Mouse (Mus musculus): ENCODE measurements at regions not wholly inside any gene's neighbourhood (a gene's known extent, or its start where the extent isn't known, plus 50 kb on each side); places are given as distances from the start of the nearest gene placed in this dataset.
A peak's percentile ranks its signal among the peaks of the same experiment; 100 is the strongest.

DNA sequence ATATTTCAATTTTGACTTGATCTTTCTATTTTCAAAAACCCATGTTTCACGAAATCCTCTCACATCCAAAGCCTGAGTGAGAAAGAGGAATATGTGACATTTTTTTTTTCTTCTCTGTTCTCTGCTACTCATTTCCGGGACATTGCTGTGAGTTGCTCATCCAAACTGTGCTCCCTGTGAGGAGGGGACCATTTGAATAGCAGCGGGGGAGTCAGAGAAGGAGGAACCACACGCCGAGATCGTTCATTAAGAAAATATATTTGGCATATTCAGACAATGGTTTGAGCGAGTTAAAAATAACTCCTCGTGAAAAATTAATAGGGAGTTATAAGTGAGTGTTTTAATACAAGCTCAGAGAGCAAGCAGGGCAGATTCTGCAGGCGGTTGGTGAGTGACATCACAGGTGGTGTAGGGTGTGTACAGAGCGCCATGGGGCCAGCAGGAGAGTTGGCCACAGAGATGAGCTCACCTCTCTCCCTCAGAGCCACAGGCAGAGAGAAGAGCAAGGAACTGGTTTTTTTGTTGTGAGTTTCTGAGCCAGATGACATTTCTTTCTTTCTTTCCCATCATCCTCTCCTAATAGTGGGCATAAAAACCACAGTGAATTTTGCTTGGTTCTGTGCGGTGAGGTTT, 54.4 kb upstream of the Calcoco1 start:
- no peak for DNase-seq

DNA sequence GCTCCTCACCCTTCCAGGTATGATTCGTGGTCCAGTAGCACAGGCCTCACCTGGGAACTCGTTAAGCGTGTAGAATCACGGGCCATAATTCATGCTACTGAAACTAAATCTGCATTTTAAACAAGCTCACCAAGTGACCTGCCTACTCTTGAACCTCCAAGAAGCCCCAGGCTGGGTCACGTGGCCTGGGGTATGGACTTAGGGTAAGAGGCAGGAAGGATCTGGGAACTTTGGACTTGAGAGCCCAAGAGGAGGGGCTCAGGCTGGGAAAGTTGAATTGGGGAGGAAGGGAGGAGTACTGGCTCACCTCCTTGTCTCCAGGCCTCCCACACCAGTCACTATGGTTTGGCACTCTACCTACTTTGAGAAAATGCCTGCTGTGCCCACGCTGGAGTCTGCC, 58.6 kb upstream of the Calcoco1 start:
- no peak for DNase-seq

DNA sequence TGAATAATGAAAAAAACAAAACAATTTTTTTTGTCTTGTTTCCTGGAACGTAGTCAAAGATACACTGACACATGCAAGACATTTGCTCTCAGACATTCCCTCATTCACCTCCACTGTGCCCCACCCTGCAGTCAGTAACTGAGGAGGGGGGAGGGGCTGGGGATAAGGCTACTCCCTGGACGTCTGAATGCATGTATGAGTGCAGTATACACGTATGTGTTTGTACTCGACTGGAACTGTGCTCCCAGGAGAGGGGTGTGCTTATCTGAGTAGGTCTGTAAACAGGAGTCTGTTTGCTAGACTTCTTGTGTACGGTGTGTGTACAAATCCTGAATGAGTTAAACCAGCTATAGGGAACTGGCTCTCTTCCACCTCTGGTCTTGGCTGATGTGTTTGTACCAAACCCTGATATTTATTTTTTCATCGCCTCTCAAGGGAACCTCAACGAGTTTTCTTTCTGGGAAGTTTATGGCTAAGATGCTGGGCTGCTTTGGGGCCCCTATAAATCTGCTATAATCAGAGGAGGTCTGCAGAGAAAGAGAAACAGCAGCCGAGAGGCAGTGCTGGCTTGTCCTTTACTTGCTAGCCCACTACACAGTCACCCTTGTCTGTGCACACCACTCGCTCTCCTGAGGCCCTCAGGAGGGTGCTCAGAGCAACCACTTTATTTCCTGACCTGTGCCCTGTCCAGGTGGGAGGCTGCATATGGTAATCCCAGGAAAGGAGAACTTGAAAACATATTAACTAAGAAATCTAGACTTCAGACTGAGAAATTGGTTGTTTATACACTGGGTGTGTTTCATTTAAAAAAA, 61.2 kb upstream of the Calcoco1 start:
- DNase-seq = no peak

- peak; percentile 30 for DNase-seq
Observed at GRCm38 (mm10) chr15:102785055-102785820, 63.3 kb upstream of the Calcoco1 start.

- no peak for DNase-seq
Observed at GRCm38 (mm10) chr15:102788846-102789518, 67.0 kb upstream of the Calcoco1 start.

- DNase-seq = no peak
Observed at GRCm38 (mm10) chr15:102797020-102797618, 75.1 kb upstream of the Calcoco1 start.

DNA sequence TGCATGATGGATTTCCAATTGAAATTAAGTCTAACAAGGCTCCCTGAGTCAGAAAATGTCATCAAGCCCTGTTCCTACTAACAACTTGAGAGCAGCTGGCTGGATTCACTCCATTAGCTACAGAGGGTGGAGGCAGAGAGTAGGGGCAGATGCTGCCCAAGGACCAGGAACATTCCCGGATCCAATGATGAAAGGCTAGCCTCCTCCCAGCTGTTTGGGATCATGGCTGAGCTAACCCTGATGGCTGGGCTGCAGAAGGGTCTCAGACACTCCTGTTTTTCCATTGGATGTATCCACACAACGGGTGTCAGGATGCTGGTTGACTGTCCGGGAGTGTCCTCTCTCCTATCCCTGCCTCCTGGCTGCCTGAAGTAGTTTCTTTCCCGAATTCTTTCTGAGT, 78.1 kb upstream of the Calcoco1 start:
- no peak for DNase-seq

DNA sequence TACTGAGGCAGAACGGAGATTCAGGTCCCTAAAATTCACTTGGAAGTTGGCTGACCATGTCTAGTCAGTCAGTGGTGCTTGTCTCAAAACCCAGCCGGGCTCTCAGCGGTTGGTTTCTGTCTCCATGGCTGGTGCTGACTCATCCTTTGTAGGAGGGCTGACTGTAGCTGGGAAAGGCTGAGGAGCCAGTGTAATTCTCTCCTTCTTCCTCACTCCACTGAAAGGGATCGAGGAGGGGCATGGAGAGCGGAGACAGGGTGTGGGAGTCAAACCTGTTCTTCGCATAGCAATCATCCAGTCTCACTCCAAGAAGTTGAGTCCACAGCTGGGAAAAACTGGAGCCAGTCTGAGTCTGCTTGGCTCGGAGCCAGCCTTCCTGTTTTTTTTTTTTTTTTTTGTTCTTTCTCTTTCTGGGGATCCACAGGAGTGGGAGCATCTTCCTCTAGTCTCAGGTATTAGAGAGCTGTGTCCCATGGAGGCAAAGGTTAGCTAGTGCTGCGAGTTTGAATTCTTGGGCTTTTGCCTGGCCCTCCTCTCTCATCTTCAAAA, 80.4 kb upstream of the Calcoco1 start:
- DNase-seq = no peak

DNA sequence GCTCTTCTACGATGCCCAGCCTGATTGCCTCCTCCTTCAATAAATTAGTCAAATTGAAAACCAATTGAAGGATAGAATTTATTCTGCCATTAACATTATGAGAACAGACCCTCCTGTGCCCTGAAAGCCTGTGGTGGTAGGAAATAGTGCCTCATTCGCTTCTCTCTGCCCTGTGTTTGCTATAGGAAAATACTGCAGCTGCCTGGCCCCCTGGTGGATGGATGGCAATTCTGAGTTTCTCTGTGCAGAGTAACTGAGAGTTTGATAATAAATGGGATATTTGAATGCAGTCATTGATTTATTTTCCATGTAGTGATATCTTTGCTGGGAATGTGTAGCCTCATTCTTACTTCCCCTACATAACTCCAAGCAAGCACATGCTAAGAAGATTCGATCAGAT, 85.4 kb upstream of the Calcoco1 start:
- DNase-seq = no peak

DNA sequence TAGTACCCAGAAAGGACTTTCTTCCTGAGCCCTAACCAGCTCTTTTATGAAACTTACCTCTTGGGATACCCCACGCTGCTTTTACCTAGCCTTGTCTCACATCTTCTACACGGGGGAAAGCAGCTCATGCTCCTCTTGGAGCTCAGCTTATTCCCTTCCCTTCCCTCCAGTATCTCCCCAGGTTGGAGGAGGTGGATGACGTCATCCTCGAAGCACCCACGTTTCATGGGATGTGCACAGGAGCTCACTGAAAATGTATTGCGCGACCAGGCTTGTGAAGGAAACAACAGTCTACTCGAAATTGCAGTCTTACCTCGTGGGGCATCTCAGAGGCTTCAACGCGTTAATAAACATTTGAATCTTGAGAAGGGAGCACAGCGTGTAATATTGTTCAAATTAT, 97.2 kb upstream of the Calcoco1 start:
- no peak for DNase-seq

- no peak for DNase-seq
Observed at GRCm38 (mm10) chr15:102839688-102840087, 81.2 kb upstream of the Hoxc13 start.

DNA sequence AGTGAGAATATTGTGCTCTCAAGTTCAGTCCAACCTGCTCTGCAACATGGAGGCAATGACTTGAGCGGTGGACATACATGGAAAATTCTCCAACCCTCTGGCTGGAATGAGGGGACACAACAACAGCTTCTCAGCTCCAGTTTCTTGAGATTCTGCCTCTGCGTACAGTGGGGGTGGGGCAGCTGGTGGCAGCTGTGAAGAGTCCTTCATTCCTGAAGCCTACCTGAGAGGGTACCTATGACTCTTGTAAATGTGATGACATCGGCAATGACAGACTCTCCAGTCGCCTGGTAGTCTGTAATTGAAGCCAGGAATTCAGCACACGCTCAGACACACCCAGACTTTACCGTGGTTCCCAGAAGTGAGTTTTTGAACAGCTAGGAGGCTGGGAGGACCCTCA, 58.5 kb upstream of the Hoxc13 start:
- DNase-seq = no peak

DNA sequence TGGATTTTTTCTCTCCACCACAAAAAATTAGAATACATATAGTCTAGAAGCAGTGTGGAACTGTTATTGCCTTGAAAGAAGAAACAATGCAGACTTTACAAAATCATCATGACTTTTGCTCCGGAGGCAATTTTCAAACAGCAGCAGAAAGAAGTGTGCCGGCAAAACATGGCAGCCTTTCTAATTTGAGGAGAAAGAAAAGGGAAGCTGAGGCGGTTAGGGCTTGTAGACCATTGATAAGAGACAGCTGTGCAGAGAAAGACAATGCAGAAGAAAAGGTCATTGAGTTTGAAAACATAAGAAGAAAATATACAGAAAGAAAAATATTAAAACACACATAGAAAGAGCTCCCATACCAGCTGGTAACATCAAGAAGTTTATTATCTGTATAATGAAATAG, 54.1 kb upstream of the Hoxc13 start:
- no peak for DNase-seq

Measured in thymus, postnatal 25 days (tissue).